Mouse (Mus musculus): Measurements from ENCODE around the gene Gm3317.
"Not testable (repeated sequence)": the region's sequence is repeated elsewhere in the genome, so short reads cannot be mapped to it uniquely, and the experiment has no call there.

Gm3317 gene

DNA sequence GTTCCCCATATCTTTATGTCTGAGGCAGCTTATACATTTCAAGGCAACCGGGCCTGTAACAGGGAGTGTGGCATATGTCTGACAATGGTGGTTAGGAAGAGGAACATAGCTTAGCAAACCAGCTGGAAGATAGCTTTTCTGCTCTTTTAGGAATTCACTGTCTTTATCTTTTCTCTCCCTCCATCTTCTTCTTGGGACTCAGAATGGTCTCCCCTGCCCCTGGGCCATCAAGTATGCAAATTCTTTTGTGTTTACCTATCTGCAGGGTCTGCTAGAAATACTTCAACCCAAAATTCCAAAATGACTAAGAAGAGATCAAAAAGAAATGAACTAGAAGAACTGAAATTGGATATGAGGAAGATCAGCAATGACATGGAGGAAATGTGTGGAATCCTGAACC lies at the start of gene Gm3317:
Gene Gm3317 (plus strand): TSS at position 301 of the 400 bp plus-strand sequence.
- not testable (repeated sequence) for DNase-seq

DNA sequence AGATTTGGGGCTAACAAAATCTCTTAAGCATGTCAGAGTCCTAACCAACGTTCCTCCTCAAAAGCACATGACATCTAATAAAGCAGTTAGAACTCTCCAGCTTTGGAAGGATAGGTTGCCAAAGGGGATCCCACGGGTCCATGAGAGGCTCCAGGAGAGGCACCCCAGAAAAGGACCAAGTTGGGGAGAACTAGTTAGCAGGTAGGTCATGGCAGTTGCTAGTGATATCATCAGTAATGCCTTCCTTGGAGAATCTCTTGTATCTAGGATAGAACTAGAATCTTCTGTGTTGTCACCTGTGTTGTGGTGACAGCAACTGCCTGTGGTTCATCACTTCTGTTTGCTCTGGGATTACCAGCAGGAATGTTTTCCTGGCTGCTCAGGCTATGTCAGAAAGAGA lies 33.1 kb upstream of the Gm3317 start, which contains the start of gene Gm8279:
Gene Gm8279 (plus strand): TSS at position 301 of the 400 bp plus-strand sequence.
- not testable (repeated sequence) for DNase-seq

DNA sequence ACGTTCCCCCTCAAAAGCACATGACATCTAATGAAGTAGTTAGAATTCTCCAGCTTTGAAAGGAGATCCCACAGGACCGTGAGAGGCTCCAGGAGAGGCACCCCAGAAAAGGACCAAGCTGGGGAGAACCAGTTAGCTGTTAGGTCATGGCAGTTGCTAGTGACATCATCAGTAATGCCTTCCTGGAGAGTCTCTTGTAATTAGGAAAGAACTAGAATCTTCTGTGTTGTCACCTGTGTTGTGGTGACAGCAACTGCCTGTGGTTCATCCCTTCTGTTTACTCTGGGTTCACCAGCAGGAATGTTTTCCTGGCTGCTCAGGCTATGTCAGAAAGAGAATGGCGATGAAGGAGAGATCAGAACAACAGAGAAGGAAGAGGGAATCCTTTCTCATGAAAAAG lies 21.2 kb downstream of the Gm3317 start, which contains the start of gene Gm8271:
Gene Gm8271 (plus strand): TSS at position 301 of the 400 bp plus-strand sequence.
- not testable (repeated sequence) for DNase-seq
